Mouse (Mus musculus): ENCODE measurements around the gene Mtg2. TPM values are rescaled to one million over a fixed set of nuclear protein-coding genes. Genes with fewer than 3 reads are reported as not detected.

Gene Mtg2
- polyA plus RNA-seq, 1 experiment, result 17.2 TPM

DNA sequence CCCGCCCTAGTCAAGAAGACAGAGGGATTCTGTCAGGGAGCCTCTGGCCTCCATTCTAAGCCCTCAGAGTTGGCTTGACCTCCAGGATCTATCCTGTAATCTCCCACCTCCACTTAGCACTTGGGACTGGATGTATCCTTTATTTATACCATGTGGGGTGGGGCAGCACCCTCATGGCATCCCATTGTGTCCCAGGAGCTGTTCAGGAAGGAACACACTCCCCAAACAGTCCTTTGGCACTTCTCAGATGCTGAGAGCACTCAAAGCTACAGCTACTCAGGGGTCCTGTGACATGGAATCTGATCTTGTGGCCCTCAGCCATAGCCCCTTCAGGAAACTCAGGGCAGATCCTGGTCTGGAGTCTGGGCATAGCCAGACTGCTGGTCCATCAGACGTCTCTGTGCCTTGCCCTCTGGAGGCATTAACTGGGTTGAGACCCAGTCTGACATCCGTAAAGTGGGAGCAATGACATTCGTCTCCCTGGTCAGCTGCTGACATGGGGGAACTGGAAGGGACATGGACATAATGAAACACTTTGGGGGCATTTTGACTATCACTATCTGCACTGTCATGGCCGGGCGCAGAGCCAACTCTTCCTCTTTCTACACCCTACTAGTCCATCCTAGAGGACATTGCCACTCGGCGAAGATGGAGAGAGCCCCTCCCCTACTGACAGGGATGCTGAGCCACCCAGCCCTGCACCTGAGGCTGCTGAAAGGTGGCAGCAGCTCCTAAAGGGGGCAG lies 46.5 kb downstream of the Mtg2 start:
- Histone ChIP-seq H3K4me3 (no peak overlapping the region), H3K27me3 (ENCODE audit: control insufficient read depth, insufficient read depth, insufficient read length) (no peaks in the 10 kb centered on the region), H3K36me3 (ENCODE audit: control insufficient read depth, insufficient read depth) (no peaks in the 10 kb centered on the region), H3K4me2 (ENCODE audit: low read depth) (peak overlapping the region; percentile 40), H3K79me2 (ENCODE audit: control insufficient read depth, insufficient read depth) (peaks cover 19% of the 10 kb centered on the region), H3ac (ENCODE audit: control insufficient read depth, insufficient read length) (no peak overlapping the region)
- TF ChIP-seq TCF3 (IDR thresholded peaks at IDR 0.05; ENCODE audit: insufficient read length, low read depth), result no peak
- TF ChIP-seq MYOG (IDR thresholded peaks at IDR 0.05; ENCODE audit: control insufficient read depth in 1 of 3, insufficient read depth in 1 of 3, insufficient read length in 2 of 3, low read depth in 2 of 3), result no peak
- TF ChIP-seq POLR2A (IDR thresholded peaks at IDR 0.05; ENCODE audit: insufficient read length, low read depth), result no peak
- no peak for TF ChIP-seq REST (IDR thresholded peaks at IDR 0.05; ENCODE audit: insufficient read depth, insufficient read length)
- TF ChIP-seq USF1 (IDR thresholded peaks at IDR 0.05; ENCODE audit: low read depth), result no peak
- no peak for TF ChIP-seq POLR2AphosphoS2 (IDR thresholded peaks at IDR 0.05; ENCODE audit: insufficient read length, low read depth)
- TF ChIP-seq TCF12 (IDR thresholded peaks at IDR 0.05; ENCODE audit: insufficient read depth, poor library complexity, severe bottlenecking), result no peak
- no peak for TF ChIP-seq MYOD1 (IDR thresholded peaks at IDR 0.05; ENCODE audit: control insufficient read depth in 1 of 3, insufficient read length in 2 of 3, low read depth in 2 of 3)
- TF ChIP-seq SRF (IDR thresholded peaks at IDR 0.05; ENCODE audit: control insufficient read depth, insufficient read length, low read depth), result no peak
- no peak for TF ChIP-seq CEBPB (IDR thresholded peaks at IDR 0.05; ENCODE audit: insufficient read depth, poor library complexity, severe bottlenecking)
- no peak for TF ChIP-seq E2F4 (IDR thresholded peaks at IDR 0.05; ENCODE audit: insufficient read depth)
- no peak for TF ChIP-seq MAX (IDR thresholded peaks at IDR 0.05; ENCODE audit: low read depth)

DNA sequence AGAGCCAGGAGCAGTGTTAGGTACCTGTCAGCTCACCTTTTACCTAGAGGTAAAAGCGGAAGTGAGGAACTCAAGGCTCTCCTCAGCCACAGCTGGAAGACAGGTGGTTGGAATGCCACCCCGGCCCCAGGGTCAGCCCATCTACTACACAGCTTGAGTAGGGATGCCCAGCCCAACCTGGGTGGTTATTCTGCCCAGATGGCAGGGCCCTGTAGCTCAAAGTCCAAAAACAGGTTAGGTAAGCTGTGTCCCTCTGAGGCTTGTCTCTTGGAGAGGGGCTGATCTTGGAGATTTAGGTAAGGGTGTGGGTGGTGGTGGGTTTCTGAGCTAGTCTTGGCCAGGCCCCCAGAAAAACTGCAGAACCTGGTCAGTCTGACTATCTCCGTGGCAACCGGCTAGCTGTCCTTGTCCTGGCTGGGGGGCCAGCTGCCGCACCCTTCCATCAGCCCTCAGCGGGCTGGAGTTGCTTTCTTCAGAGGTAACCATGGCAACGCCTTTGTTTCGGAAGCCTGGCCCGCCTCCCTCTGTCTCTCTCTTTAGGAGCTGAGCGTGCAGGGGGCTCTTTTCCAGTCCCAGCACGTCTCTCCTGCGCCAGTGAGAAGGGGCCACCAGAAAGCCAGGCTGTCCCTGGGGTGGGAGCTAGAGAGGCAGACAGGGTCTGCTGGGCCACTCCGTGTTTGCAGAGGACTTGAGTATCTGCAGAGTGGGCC lies 47.3 kb downstream of the Mtg2 start:
- no peaks in the 10 kb centered on the region for H3K36me3 ChIP-seq (ENCODE audit: control insufficient read depth, insufficient read depth)
- H3ac ChIP-seq (ENCODE audit: control insufficient read depth, insufficient read length), result no peak overlapping the region
- H3K79me2 ChIP-seq (ENCODE audit: control insufficient read depth, insufficient read depth), result peaks cover 19% of the 10 kb centered on the region
- H3K4me2 ChIP-seq (ENCODE audit: low read depth), result peak overlapping the region; percentile 80
- H3K27me3 ChIP-seq (ENCODE audit: control insufficient read depth, insufficient read depth, insufficient read length), result no peaks in the 10 kb centered on the region
- peak overlapping the region; percentile 50 for H3K4me3 ChIP-seq
- TF ChIP-seq REST (IDR thresholded peaks at IDR 0.05; ENCODE audit: insufficient read depth, insufficient read length) (no peak), MYOD1 (IDR thresholded peaks at IDR 0.05; ENCODE audit: control insufficient read depth in 1 of 3, insufficient read length in 2 of 3, low read depth in 2 of 3) (no peak), E2F4 (IDR thresholded peaks at IDR 0.05; ENCODE audit: insufficient read depth) (no peak), SRF (IDR thresholded peaks at IDR 0.05; ENCODE audit: control insufficient read depth, insufficient read length, low read depth) (no peak), POLR2AphosphoS2 (IDR thresholded peaks at IDR 0.05; ENCODE audit: insufficient read length, low read depth) (no peak), MYOG (IDR thresholded peaks at IDR 0.05; ENCODE audit: control insufficient read depth in 1 of 3, insufficient read depth in 1 of 3, insufficient read length in 2 of 3, low read depth in 2 of 3) (no peak), TCF12 (IDR thresholded peaks at IDR 0.05; ENCODE audit: insufficient read depth, poor library complexity, severe bottlenecking) (no peak), CEBPB (IDR thresholded peaks at IDR 0.05; ENCODE audit: insufficient read depth, poor library complexity, severe bottlenecking) (no peak), TCF3 (IDR thresholded peaks at IDR 0.05; ENCODE audit: insufficient read length, low read depth) (no peak)

DNA sequence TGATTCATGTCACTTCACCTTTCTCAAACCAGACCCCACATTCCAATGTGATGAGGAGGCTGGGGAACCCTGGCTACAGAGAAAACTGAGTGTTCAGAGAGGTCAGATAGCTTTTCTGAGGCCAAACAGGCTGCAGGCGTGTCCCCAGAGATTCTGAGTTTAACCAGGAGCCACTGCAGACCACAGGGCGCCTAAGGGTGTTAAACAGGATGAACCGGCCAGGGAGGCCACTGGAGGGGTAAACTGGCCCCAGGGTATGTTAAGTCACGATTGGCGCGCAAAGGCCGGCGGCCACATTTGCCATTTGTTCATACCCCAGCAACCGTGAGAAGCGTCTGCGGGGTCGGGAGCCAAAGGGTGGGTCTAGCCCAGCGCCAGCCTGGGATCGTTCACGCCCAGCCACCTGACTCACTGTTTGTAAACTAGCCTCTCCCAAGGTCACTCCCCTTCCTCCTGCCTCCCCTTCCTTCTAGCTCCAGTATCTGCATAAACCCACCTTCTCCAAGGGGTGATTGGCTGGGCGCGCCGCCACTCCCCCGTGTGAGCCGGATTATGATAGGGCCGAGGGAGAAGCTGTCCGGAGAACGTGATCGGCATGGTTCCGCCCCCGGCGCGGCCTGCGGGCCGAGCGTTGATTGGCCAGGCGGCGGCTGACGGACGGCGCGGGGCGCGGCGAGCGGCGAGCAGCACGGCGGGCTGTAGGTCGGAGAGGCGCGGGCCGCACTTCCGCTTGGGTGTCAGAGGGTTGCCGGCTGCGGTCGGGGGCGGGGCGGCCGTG lies 48.5 kb downstream of the Mtg2 start, which contains the start of gene Osbpl2:
Osbpl2 (plus strand) TSS at position 646 of the 778 bp plus-strand sequence.
- Histone ChIP-seq H3ac (ENCODE audit: control insufficient read depth, insufficient read length) (peak within 1 kb of the TSS; percentile 54), H3K4me2 (ENCODE audit: low read depth) (peak within 1 kb of the TSS; percentile 88), H3K79me2 (ENCODE audit: control insufficient read depth, insufficient read depth) (peaks cover 23% of the 10 kb centered on the region), H3K4me3 (peak within 1 kb of the TSS; percentile 50), H3K36me3 (ENCODE audit: control insufficient read depth, insufficient read depth) (peaks cover 4% of the 10 kb centered on the region), H3K27me3 (ENCODE audit: control insufficient read depth, insufficient read depth, insufficient read length) (no peaks in the 10 kb centered on the region)
- peak; percentile 80 for TF ChIP-seq POLR2A (IDR thresholded peaks at IDR 0.05; ENCODE audit: insufficient read length, low read depth)
- TF ChIP-seq MYOD1 (IDR thresholded peaks at IDR 0.05; ENCODE audit: control insufficient read depth in 1 of 3, insufficient read length in 2 of 3, low read depth in 2 of 3), result peak in 2 of 3 experiments; percentile 37 to 63
- TF ChIP-seq TCF3 (IDR thresholded peaks at IDR 0.05; ENCODE audit: insufficient read length, low read depth), result peak; percentile 2
- TF ChIP-seq TCF12 (IDR thresholded peaks at IDR 0.05; ENCODE audit: insufficient read depth, poor library complexity, severe bottlenecking), result no peak
- peak; percentile 38 for TF ChIP-seq USF1 (IDR thresholded peaks at IDR 0.05; ENCODE audit: low read depth)
- TF ChIP-seq E2F4 (IDR thresholded peaks at IDR 0.05; ENCODE audit: insufficient read depth), result no peak
- peak; percentile 7 for TF ChIP-seq SRF (IDR thresholded peaks at IDR 0.05; ENCODE audit: control insufficient read depth, insufficient read length, low read depth)
- no peak for TF ChIP-seq REST (IDR thresholded peaks at IDR 0.05; ENCODE audit: insufficient read depth, insufficient read length)
- TF ChIP-seq MAX (IDR thresholded peaks at IDR 0.05; ENCODE audit: low read depth), result no peak
- peak; percentile 84 for TF ChIP-seq POLR2AphosphoS2 (IDR thresholded peaks at IDR 0.05; ENCODE audit: insufficient read length, low read depth)
- peak in 2 of 3 experiments; percentile 45 to 70 for TF ChIP-seq MYOG (IDR thresholded peaks at IDR 0.05; ENCODE audit: control insufficient read depth in 1 of 3, insufficient read depth in 1 of 3, insufficient read length in 2 of 3, low read depth in 2 of 3)
- TF ChIP-seq CEBPB (IDR thresholded peaks at IDR 0.05; ENCODE audit: insufficient read depth, poor library complexity, severe bottlenecking), result no peak
